Mouse (Mus musculus): ENCODE measurements at regions not wholly inside any gene's neighbourhood (a gene's known extent, or its start where the extent isn't known, plus 50 kb on each side); places are given as distances from the start of the nearest gene placed in this dataset.

GRCm38 (mm10) chr9:102424672-102425345 is 70.3 kb upstream of the Ephb1 start:
- H3K9me3 ChIP-seq (replicated peaks; ENCODE audit: low read length) = peaks cover 62% of the 10 kb centered on the region

GRCm38 (mm10) chr9:102423919-102424671 is 69.6 kb upstream of the Ephb1 start:
- no peaks in the 10 kb centered on the region for H3K36me3 ChIP-seq (replicated peaks in 1 of 2; ENCODE audit: control insufficient read depth in 1 of 2, insufficient read depth in 1 of 2, low read length in 1 of 2)
- no peak overlapping the region for H3K27ac ChIP-seq (ENCODE audit: insufficient read depth, low read depth)
- dilution Hi-C loops (cut with MboI; ENCODE audit: extremely low pct_ligation_motif_present, extremely low pct_unique_long_range_greater_than_20kb, low sequenced_read_pairs) (no loop called here), in situ Hi-C loops (cut with MboI; ENCODE audit: low pct_ligation_motif_present, low pct_unique_long_range_greater_than_20kb, low sequenced_read_pairs) (no loop called here)
- H3K4me2 ChIP-seq (ENCODE audit: insufficient read depth, low read depth, poor library complexity, severe bottlenecking) = no peak overlapping the region
- H3K27me3 ChIP-seq (replicated peaks) = no peaks in the 10 kb centered on the region
- no peaks in the 10 kb centered on the region for H3K79me2 ChIP-seq (replicated peaks; ENCODE audit: control insufficient read depth, extremely low read depth, insufficient read depth, poor library complexity, severe bottlenecking)
- no peak overlapping the region for H3K4me3 ChIP-seq (replicated peaks in 1 of 3; ENCODE audit: low read depth in 2 of 3, low read length in 2 of 3, poor library complexity in 1 of 3)
- H3K9ac ChIP-seq (ENCODE audit: insufficient read depth, low read depth) = no peak overlapping the region
- DNase-seq (ENCODE audit: extremely low read depth) = no peak
- peaks cover 62% of the 10 kb centered on the region for H3K9me3 ChIP-seq (replicated peaks; ENCODE audit: low read length)
- TF ChIP-seq ETS1 (conservative IDR thresholded peaks at IDR 0.05; ENCODE audit: low read depth, low read length) (no peak), CHD1 (IDR thresholded peaks at IDR 0.05; ENCODE audit: low read depth, low read length) (no peak), BHLHE40 (IDR thresholded peaks at IDR 0.05; ENCODE audit: low read depth, low read length) (no peak)
- H3K4me1 ChIP-seq (ENCODE audit: control insufficient read depth in 1 of 2, insufficient read depth in 2 of 2) = no peaks in the 10 kb centered on the region

More at GRCm38 (mm10) chr9:102424672-102425345, 70.3 kb upstream of the Ephb1 start:
- no peak for DNase-seq (ENCODE audit: extremely low read depth)
- Histone ChIP-seq H3K79me2 (replicated peaks; ENCODE audit: control insufficient read depth, extremely low read depth, insufficient read depth, poor library complexity, severe bottlenecking) (no peaks in the 10 kb centered on the region), H3K4me3 (replicated peaks in 1 of 3; ENCODE audit: low read depth in 2 of 3, low read length in 2 of 3, poor library complexity in 1 of 3) (no peak overlapping the region), H3K4me1 (ENCODE audit: control insufficient read depth in 1 of 2, insufficient read depth in 2 of 2) (no peaks in the 10 kb centered on the region), H3K36me3 (replicated peaks in 1 of 2; ENCODE audit: control insufficient read depth in 1 of 2, insufficient read depth in 1 of 2, low read length in 1 of 2) (no peaks in the 10 kb centered on the region), H3K4me2 (ENCODE audit: insufficient read depth, low read depth, poor library complexity, severe bottlenecking) (no peak overlapping the region), H3K27me3 (replicated peaks) (no peaks in the 10 kb centered on the region), H3K9ac (ENCODE audit: insufficient read depth, low read depth) (no peak overlapping the region), H3K27ac (ENCODE audit: insufficient read depth, low read depth) (no peak overlapping the region)
- in situ Hi-C loops (cut with MboI; ENCODE audit: low pct_ligation_motif_present, low pct_unique_long_range_greater_than_20kb, low sequenced_read_pairs) = no loop called here
- dilution Hi-C loops (cut with MboI; ENCODE audit: extremely low pct_ligation_motif_present, extremely low pct_unique_long_range_greater_than_20kb, low sequenced_read_pairs) = no loop called here
- no peak for TF ChIP-seq USF2 (conservative IDR thresholded peaks at IDR 0.05; ENCODE audit: low read depth, low read length)
- TF ChIP-seq KAT2A (IDR thresholded peaks at IDR 0.05; ENCODE audit: insufficient replicate concordance, low read length) = no peak
- TF ChIP-seq CTCF (conservative IDR thresholded peaks at IDR 0.05 in 1 of 2, IDR thresholded peaks at IDR 0.05 in 1 of 2; ENCODE audit: low read depth in 2 of 2, low read length in 2 of 2) = no peak
- no peak for TF ChIP-seq TBP (conservative IDR thresholded peaks at IDR 0.05; ENCODE audit: low read depth, low read length)
- TF ChIP-seq JUN (IDR thresholded peaks at IDR 0.05; ENCODE audit: insufficient read depth, low read depth, low read length) = no peak
- no peak for TF ChIP-seq GABPA (IDR thresholded peaks at IDR 0.05; ENCODE audit: insufficient replicate concordance, low read depth, low read length)
- TF ChIP-seq BHLHE40 (IDR thresholded peaks at IDR 0.05; ENCODE audit: low read depth, low read length) = no peak
- TF ChIP-seq ZKSCAN1 (IDR thresholded peaks at IDR 0.05; ENCODE audit: borderline replicate concordance, low read depth, low read length) = no peak
- no peak for TF ChIP-seq HCFC1 (IDR thresholded peaks at IDR 0.05; ENCODE audit: low read depth, low read length)
- TF ChIP-seq ELF1 (IDR thresholded peaks at IDR 0.05; ENCODE audit: low read depth, low read length) = no peak
- TF ChIP-seq MAFK (IDR thresholded peaks at IDR 0.05; ENCODE audit: insufficient replicate concordance, low read length) = no peak
- TF ChIP-seq CHD1 (IDR thresholded peaks at IDR 0.05; ENCODE audit: low read depth, low read length) = no peak
- no peak for TF ChIP-seq MAX (IDR thresholded peaks at IDR 0.05; ENCODE audit: low read length)
- no peak for TF ChIP-seq NELFE (IDR thresholded peaks at IDR 0.05; ENCODE audit: low read depth, low read length)
- TF ChIP-seq RCOR1 (conservative IDR thresholded peaks at IDR 0.05; ENCODE audit: low read depth, low read length) = no peak
